Mouse (Mus musculus): ENCODE data around the gene Mtus2.

DNA sequence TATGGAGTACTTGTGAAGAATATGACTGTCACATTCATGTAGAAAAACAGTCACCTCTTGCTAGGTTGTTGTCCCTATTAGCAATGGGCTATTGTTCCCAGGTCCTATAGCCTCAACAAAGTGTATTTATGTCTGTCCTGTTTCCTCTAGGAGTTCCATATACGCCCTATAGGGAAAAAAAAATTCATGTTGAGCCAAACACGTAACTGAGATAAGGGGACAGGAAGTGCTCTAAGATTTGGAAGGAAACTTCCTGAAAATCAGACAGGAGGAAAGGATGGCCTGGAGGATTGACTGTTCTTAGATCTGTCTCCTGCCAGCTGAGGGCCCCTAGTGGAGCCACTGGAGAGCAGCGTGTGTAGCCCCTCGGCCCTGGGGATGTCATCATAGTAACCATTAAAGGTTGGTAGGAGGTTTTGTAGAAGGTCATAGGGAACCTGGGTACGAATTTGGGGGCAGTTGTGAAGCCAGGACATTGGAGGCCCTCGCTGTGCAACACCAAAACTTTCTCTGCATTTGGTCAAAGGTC, 42.0 kb upstream of the Mtus2 start:
- TF ChIP-seq CTCF (IDR thresholded peaks at IDR 0.05), result peak; percentile 57
- peak; percentile 88 for TF ChIP-seq EP300 (IDR thresholded peaks at IDR 0.05)
